Mouse (Mus musculus): ENCODE results near the gene Lhx4. TPM values are rescaled to one million over a fixed set of nuclear protein-coding genes. Genes with fewer than 3 reads are reported as not detected.

The Lhx4 gene
- total RNA-seq (2021): not detected

- intact Hi-C loops (cut with DNase I): no loop called here
- no peak for DNase-seq (ENCODE audit: low spot score)
Measured at GRCm38 (mm10) chr1:155751484-155752255, at the start of gene Lhx4. Gene Lhx4, minus strand, starts transcription at chr1:155751684.

GRCm38 (mm10) chr1:155798000-155798399 lies 46.5 kb upstream of the Lhx4 start:
- intact Hi-C loops (cut with DNase I): no loop called here
- DNase-seq (ENCODE audit: low spot score): no peak

GRCm38 (mm10) chr1:155797425-155797824 lies 45.9 kb upstream of the Lhx4 start:
- intact Hi-C loops (cut with DNase I): no loop called here
- DNase-seq (ENCODE audit: low spot score): no peak

- intact Hi-C loops (cut with DNase I): no loop called here
- no peak for DNase-seq (ENCODE audit: low spot score)
Measured at GRCm38 (mm10) chr1:155796757-155797405, 45.4 kb upstream of the Lhx4 start.

- intact Hi-C loops (cut with DNase I): no loop called here
- no peak for DNase-seq (ENCODE audit: low spot score)
Measured at GRCm38 (mm10) chr1:155795791-155796233, 44.3 kb upstream of the Lhx4 start.

GRCm38 (mm10) chr1:155794855-155795254 lies 43.4 kb upstream of the Lhx4 start:
- no peak for DNase-seq (ENCODE audit: low spot score)
- intact Hi-C loops (cut with DNase I): no loop called here

GRCm38 (mm10) chr1:155791919-155792318 lies 40.4 kb upstream of the Lhx4 start:
- intact Hi-C loops (cut with DNase I): no loop called here
- no peak for DNase-seq (ENCODE audit: low spot score)

- intact Hi-C loops (cut with DNase I): no loop called here
- DNase-seq (ENCODE audit: low spot score): no peak
Measured at GRCm38 (mm10) chr1:155790111-155790974, 38.9 kb upstream of the Lhx4 start.

- intact Hi-C loops (cut with DNase I): no loop called here
- DNase-seq (ENCODE audit: low spot score): no peak
Measured at GRCm38 (mm10) chr1:155785886-155786285, 34.4 kb upstream of the Lhx4 start.

- intact Hi-C loops (cut with DNase I): loop anchor here (1.0 kb wide), 1 partner anchor 208 kb away; no protein-coding TSS in a partner anchor
Measured at GRCm38 (mm10) chr1:155784343-155785205, 33.1 kb upstream of the Lhx4 start.

GRCm38 (mm10) chr1:155782382-155782781 lies 30.9 kb upstream of the Lhx4 start:
- intact Hi-C loops (cut with DNase I): no loop called here
- DNase-seq (ENCODE audit: low spot score): no peak

More at GRCm38 (mm10) chr1:155784343-155785205, 33.1 kb upstream of the Lhx4 start:
- no peak for DNase-seq (ENCODE audit: low spot score)

GRCm38 (mm10) chr1:155777641-155778625 lies 26.4 kb upstream of the Lhx4 start:
- DNase-seq (ENCODE audit: low spot score): no peak
- intact Hi-C loops (cut with DNase I): no loop called here

GRCm38 (mm10) chr1:155759167-155759566 lies 7.7 kb upstream of the Lhx4 start:
- DNase-seq (ENCODE audit: low spot score): no peak
- intact Hi-C loops (cut with DNase I): no loop called here

- intact Hi-C loops (cut with DNase I): no loop called here
- DNase-seq (ENCODE audit: low spot score): no peak
Measured at GRCm38 (mm10) chr1:155758711-155759110, 7.2 kb upstream of the Lhx4 start.

- intact Hi-C loops (cut with DNase I): no loop called here
- no peak for DNase-seq (ENCODE audit: low spot score)
Measured at GRCm38 (mm10) chr1:155757621-155758020, 6.1 kb upstream of the Lhx4 start.

- intact Hi-C loops (cut with DNase I): no loop called here
- DNase-seq (ENCODE audit: low spot score): no peak
Measured at GRCm38 (mm10) chr1:155753411-155753810, 1.9 kb upstream of the Lhx4 start.

GRCm38 (mm10) chr1:155750517-155751178 lies 836 bp downstream of the Lhx4 start:
- no peak for DNase-seq (ENCODE audit: low spot score)
- intact Hi-C loops (cut with DNase I): no loop called here

GRCm38 (mm10) chr1:155747911-155748310 lies 3.6 kb downstream of the Lhx4 start:
- intact Hi-C loops (cut with DNase I): no loop called here
- no peak for DNase-seq (ENCODE audit: low spot score)
